Mouse (Mus musculus) spleen, adult 12 weeks (tissue): ENCODE measurements around the gene Upk3a.

Experiments
- DNase-seq: peaks from one replicate; pipeline ENCODE4 v3.0.0; 2022; ENCODE audit warnings: low spot score

The Upk3a gene

DNA sequence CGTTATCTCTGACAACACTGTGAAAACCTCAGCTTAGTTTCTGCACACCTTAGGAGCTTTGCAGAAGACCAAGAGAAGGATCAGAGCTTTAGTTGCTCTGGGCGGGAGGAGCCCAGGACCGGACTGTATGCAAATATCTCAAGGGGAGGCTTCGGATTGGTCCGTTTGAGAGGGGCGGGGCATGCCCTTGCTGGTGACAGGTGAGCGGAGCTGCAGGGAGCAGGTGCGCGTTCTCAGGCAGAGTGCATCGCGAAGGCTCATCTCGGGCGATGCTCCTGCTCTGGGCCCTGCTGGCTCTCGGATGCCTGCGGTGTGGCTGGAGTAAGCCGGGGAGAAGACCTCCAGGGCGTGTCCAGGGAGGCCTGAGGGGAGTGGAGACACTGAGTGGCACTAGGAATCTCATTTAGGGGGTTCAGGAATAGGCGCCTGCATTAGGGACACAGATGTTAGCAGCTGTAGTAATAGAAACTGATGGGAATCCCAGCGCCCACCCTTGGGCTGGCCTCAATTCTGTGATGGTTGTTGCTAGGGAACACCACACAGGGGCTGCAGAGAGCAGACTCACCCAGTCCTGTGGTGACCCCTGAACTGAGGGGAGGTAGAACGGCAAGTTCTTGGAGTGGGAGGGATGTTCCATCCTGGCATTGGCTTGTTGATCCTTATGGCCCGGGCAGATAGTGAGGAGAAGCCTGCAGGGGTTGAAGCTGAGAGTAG, at the start of gene Upk3a:
Gene Upk3a (plus strand): TSS at position 191 of the 714 bp plus-strand sequence.
- DNase-seq = no peak

GRCm38 (mm10) chr15:84968534-84968933, 48.4 kb upstream of the Upk3a start:
- DNase-seq = no peak

- no peak for DNase-seq
These were observed 43.9 kb upstream of the Upk3a start for GRCm38 (mm10) chr15:84972860-84973543.

DNA sequence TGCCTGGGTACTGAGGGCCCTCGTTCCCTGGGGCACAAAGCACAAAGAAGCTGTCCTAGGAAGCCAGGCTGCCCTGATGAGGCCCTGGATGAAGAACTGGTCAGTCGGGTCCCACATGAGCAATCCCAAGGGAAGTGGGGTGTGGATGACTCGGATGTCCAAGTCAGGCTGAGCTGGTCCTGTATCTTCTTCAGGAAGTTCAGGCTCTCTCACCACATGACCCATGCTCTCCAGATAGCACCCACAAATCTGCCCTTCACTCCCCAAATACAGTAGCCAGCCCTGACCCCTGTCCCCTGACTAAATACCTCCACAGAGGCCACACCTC, 43.4 kb upstream of the Upk3a start:
- no peak for DNase-seq

DNA sequence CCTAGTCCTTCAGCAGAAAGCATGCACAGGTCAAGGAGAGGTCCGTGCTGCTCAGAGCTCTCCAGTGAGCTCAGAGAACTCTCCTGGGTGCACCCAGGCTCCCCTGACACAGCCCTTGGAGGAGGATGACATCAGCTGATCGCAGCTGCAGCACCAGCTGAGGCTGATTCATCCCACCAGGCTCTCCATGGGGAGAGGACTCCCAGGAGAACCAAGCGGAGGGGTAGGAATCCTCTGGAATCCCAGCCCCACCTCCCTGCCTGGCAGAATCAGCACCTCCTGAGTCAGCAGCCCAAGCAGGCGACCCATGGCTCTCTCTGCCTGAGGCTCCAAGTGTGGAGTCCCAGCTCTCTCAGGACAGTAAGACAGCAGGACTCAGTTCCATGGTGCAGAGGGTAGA, 41.2 kb upstream of the Upk3a start:
- DNase-seq = no peak

DNA sequence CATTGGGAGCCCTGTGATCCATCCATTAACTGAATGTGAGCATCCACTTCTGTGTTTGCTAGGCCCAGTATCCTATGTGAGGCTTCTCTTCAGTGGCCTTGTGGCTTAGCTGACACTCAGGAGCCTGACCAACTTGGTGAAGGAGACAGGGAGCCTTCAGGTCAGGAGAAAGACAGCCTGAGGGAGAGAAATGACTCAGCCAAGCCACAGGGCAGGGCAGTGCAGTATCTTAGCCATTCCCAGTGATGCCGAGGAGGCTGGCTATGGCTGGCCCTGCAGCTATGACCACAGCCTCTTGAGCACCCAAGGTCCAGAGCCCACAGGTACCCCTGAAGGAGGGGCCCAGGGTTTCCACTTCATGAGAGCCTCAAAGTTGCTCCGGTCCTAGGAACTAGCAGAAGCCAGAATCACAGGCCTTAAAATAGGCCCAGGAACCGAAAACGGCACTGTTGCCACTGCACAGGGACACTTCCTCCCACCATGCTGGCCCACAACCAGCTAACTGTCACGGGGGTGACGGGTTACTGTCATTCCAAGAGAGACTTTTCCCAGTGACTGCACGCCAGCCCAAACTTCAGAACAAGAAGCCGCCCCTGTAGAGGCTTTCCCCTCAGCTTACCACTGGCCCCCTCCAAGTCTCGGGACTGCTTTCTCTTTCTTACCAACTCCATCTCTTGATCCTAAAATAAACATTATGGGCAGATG, 35.2 kb upstream of the Upk3a start:
- DNase-seq = no peak

DNA sequence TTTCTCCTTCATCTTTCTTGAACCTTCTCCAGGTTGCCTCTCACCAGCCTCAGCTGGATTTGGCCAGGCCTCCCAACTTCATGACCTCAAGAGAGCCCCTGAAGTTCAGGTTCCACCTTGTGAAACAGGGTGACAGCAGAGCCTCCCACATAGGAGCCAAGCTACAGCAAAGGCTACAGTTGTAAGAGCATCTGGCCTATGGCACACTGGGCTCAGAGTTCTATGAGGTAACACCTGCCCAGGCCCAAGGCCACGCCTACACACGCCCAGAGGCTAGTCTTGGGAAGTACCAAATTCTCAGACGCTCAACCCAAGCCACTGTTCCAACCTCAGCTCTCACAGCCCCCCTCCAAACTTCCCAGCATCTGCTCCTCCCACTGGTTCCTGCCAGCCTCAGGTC, 34.1 kb upstream of the Upk3a start:
- no peak for DNase-seq

- no peak for DNase-seq
These were observed 33.2 kb upstream of the Upk3a start for GRCm38 (mm10) chr15:84983721-84984120.

GRCm38 (mm10) chr15:84985516-84986160, 31.3 kb upstream of the Upk3a start:
- no peak for DNase-seq

- DNase-seq = no peak
These were observed 30.5 kb upstream of the Upk3a start for GRCm38 (mm10) chr15:84986171-84987019.

DNA sequence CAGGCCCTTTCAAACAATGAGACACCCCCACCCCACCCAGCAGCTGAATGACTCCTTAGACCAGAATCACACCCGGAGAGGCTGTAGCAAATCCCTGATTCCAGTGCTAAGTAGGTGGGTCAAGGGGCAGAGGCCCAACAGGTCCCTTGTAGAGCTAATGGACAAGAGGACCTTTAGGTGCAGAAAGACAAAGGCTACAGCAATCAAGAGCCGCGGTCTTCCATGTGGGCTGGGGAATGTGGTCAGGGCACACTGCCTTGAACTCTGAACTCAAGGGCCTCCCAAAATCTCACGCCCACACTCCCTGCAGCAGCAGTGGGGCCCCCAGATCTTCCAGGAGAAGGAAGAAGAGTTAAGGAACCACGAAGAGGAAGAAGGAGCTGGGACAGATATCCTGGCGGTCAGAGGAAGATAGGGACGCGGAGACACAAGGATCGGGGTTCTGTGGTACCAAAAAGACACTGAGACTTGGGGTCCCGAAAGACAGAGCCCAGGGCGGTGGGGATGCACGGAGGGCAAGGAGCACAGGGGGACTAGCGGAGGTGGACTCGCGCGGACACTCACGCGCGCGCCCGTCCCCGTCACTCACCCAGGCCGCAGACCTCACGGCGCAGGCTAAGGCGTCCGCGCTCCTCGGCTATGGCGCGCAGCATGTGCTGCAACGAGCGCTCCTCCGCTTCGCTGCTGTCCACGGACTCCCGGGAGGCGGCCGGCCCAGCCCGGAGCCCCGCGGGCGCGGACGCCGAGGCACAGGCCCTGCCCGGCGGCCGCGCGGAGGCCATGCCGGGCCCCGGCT, 29.7 kb upstream of the Upk3a start:
- no peak for DNase-seq

- DNase-seq = peak; percentile 71
These were observed 28.8 kb upstream of the Upk3a start, which contains the start of gene 5031439G07Rik for GRCm38 (mm10) chr15:84987874-84988825. Gene 5031439G07Rik, minus strand, starts transcription at chr15:84988551.

DNA sequence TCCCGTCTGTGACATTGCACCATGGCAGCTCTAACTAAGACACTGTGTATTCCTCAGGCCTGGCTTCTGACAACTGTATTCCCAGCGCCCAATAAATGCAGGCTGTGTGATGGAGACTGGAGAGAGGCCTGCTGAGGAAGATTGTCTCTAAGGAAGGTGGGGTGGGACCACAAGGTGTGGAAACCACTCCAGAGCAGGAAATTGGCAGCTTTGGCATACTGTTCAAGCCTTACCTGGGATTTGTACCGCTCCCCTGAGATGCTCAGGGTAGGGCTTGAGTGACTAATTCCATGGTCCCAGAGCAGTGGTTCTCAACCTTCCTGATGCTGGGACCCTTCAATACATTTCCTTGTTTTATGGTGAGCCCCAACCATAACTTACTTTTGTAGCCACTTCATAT, 27.8 kb upstream of the Upk3a start:
- no peak for DNase-seq

- no peak for DNase-seq
These were observed 27.2 kb upstream of the Upk3a start for GRCm38 (mm10) chr15:84989771-84990170.

DNA sequence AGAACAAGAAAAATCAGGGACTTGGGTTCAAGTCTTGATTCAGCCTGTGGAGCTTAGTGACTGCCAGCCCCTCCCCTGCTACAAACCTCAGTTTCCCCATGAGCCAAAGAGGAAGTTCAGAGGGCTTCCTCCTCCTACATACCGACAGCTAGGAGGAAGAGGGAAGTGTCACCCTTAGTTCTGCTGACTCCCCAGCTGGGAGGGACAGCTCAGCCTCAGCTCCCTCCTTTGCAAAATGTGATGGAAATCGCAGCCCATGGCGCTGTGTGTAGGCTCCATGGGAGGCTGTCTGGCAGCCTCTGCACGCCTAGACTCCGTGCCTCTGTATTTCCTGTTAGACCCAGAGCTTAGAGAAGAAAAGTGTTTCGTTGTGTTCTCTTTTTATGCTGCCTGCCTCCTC, 22.4 kb upstream of the Upk3a start:
- DNase-seq = no peak

DNA sequence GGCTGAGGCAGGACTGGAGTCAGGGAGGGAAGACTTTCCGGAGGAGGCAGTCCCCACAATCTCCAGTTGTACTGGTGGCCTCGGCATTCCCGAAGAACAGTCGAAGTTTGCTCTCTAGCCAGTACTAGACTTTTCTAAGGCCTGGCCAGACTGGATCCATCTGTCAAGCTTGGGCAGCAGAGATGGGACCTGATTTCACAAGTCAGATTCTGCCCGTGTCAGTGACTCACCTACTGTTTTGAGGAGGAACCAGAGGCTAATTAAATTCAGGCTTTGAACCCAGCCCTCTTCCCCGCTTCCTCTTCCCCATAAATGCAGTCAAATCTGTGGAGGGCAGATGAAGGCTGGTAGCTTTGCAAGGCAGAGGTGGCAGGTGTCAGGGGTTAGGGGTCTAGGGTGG, 21.9 kb upstream of the Upk3a start:
- no peak for DNase-seq

GRCm38 (mm10) chr15:84995967-84996366, 21.0 kb upstream of the Upk3a start:
- DNase-seq = no peak

GRCm38 (mm10) chr15:84997768-84998454, 19.0 kb upstream of the Upk3a start:
- no peak for DNase-seq

- DNase-seq = no peak
These were observed 17.0 kb upstream of the Upk3a start for GRCm38 (mm10) chr15:84999911-85000310.
